ENCODE assay signal across 14 mouse cellular contexts in the genomic region with DNA sequence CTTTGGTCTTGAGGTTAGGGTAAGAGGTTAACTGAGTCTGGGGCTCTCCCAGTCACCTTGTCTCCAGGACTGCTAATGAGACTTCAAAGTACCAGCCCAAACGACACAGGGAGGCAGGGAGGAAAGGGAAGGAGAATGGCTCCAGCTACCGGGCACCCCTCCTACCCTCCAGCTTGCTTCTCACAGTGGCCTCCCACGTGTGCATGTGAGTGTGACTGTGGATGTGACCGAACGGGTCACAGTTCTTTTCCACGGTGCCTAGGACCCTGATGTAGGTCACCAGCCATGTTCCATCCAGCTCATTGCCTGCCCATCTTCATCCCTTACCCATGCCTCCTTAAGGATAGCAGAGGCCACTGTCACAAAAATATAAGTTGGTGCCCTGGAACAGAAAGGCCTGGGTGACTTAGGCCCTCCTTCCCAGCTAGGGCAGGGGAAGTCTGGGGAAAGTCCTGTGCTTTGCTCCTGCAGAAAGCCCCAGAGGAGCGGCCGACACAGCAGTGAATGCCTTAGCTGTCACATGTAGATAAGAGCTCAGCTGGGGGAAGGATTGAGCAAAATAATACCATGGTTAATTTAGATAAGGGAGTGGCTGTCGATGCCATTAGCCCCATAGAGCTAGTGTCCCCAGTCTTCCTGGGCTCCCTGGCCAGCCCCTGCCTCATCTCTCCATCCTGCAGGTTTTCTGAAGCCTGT. TPM values are rescaled to one million over a fixed set of nuclear protein-coding genes. Genes with fewer than 3 reads are reported as not detected.
DNase-seq lines count a peak whose midpoint lies in the region; ATAC-seq lines count a peak whose summit lies in the region.
"Had no signal": no experiment of that assay in that cellular context is flagged by ENCODE, and none has a peak within 500 bp of the region (broad histone marks: within the 10 kb centered on the region; RNA-seq: fewer than 3 reads in every experiment).

No protein-coding gene starts in this region.

- peak overlapping the region; percentile 74 for H3K27ac ChIP-seq in heart, embryonic 12.5 days (ENCODE audit: poor library complexity, severe bottlenecking)
- peak overlapping the region; percentile 98 for H3K27ac ChIP-seq in liver, embryonic 13.5 days
- H3K27ac ChIP-seq in forebrain, embryonic 12.5 days: no peak overlapping the region
- H3K27ac ChIP-seq: gastrocnemius, adult 2 months; lung, embryonic 15.5 days had no signal

- H3K4me2 ChIP-seq in heart, embryonic 12.5 days: peak overlapping the region; percentile 27
- peak overlapping the region; percentile 89 for H3K4me2 ChIP-seq in liver, embryonic 13.5 days
- H3K4me2 ChIP-seq in forebrain, embryonic 12.5 days: no peak overlapping the region
- H3K4me2 ChIP-seq: lung, embryonic 15.5 days had no signal

- H3K4me1 ChIP-seq in heart, embryonic 12.5 days (replicated peaks): peaks cover 31% of the 10 kb centered on the region
- peaks cover 86% of the 10 kb centered on the region for H3K4me1 ChIP-seq in liver, embryonic 13.5 days (replicated peaks)
- peaks cover 16% of the 10 kb centered on the region for H3K4me1 ChIP-seq in forebrain, embryonic 12.5 days

- ATAC-seq in heart, embryonic 12.5 days (ENCODE audit: insufficient number of reproducible peaks, low FRiP score): peak; percentile 67
- ATAC-seq in liver, embryonic 13.5 days (ENCODE audit: low read depth): peak; percentile 87
- ATAC-seq in forebrain, embryonic 12.5 days (ENCODE audit: low FRiP score): no peak

- no peaks in the 10 kb centered on the region for H3K9me3 ChIP-seq in heart, embryonic 12.5 days (replicated peaks)
- no peaks in the 10 kb centered on the region for H3K9me3 ChIP-seq in liver, embryonic 13.5 days (replicated peaks)
- H3K9me3 ChIP-seq in forebrain, embryonic 12.5 days: no peaks in the 10 kb centered on the region
- H3K9me3 ChIP-seq: lung, embryonic 15.5 days had no signal

- no peaks in the 10 kb centered on the region for H3K27me3 ChIP-seq in heart, embryonic 12.5 days (replicated peaks)
- no peaks in the 10 kb centered on the region for H3K27me3 ChIP-seq in liver, embryonic 13.5 days
- H3K27me3 ChIP-seq in forebrain, embryonic 12.5 days: peaks cover 17% of the 10 kb centered on the region
- H3K27me3 ChIP-seq: lung, embryonic 15.5 days had no signal

- DNase-seq in heart, adult 8-10 months (ENCODE audit: low spot score): no peak
- peak; percentile 54 for DNase-seq in spleen, adult 12 weeks (ENCODE audit: low spot score)
- no peak for DNase-seq in spleen, adult 18-20 months
- DNase-seq in liver, embryonic 13.5 days: peak; percentile 82
- peak; percentile 23 for DNase-seq in yolk sac, embryonic 10.5 days (ENCODE audit: low spot score)
- no peak for DNase-seq in lung, postnatal 25 days (ENCODE audit: low spot score)
- DNase-seq: adrenal gland, adult 8-10 months; cerebellum, adult 8-10 months; gastrocnemius, adult 2 months; kidney, postnatal 36 days; thymus, postnatal 14 days had no signal

- peak overlapping the region; percentile 30; the same call in 1 of the 2 replicates for H3K9ac ChIP-seq in heart, embryonic 12.5 days
- peak overlapping the region; percentile 92 for H3K9ac ChIP-seq in liver, embryonic 13.5 days
- H3K9ac ChIP-seq in forebrain, embryonic 12.5 days: no peak overlapping the region
- H3K9ac ChIP-seq: lung, embryonic 15.5 days had no signal

- H3K4me3 ChIP-seq in heart, embryonic 12.5 days: no peak overlapping the region
- peak overlapping the region; percentile 43 for H3K4me3 ChIP-seq in liver, embryonic 13.5 days (replicated peaks)
- H3K4me3 ChIP-seq in forebrain, embryonic 12.5 days (replicated peaks): no peak overlapping the region
- H3K4me3 ChIP-seq: gastrocnemius, adult 2 months; lung, embryonic 15.5 days had no signal

- no peaks in the 10 kb centered on the region for H3K36me3 ChIP-seq in heart, embryonic 12.5 days
- no peaks in the 10 kb centered on the region for H3K36me3 ChIP-seq in liver, embryonic 13.5 days
- H3K36me3 ChIP-seq in forebrain, embryonic 12.5 days (replicated peaks): no peaks in the 10 kb centered on the region
- H3K36me3 ChIP-seq: lung, embryonic 15.5 days had no signal

- 30% methylated on average over 9 of the region's 9 CpGs for WGBS in heart, embryonic 12.5 days
- 40% methylated on average over 9 of the region's 9 CpGs for WGBS in liver, embryonic 13.5 days (ENCODE audit: insufficient replicate concordance)
- 77% methylated on average over 9 of the region's 9 CpGs for WGBS in forebrain, embryonic 12.5 days

RNA-seq across cellular contexts. Expression of a gene that starts 4.4 kb away (rescaled TPM):
- 11.6 and 11.8 TPM in 2 replicates for polyA plus RNA-seq in heart, embryonic 12.5 days (2016; fragmentation: Nextera tagmentation; extraction: Ambion mirVana)
- total RNA-seq in heart, adult 8-10 months (2022): 1 to 10 TPM; 1.3 to 2.0 (median 1.7) TPM
- polyA plus RNA-seq in liver, embryonic 13.5 days (2015; fragmentation: Nextera tagmentation; extraction: Ambion mirVana): 14.2 and 14.7 TPM in 2 replicates
- polyA plus RNA-seq in forebrain, embryonic 12.5 days (2016; fragmentation: Nextera tagmentation; extraction: Ambion mirVana): 1.1 and 2.5 TPM in 2 replicates

Comparison
In these comparisons a context has a peak if more than half of its experiments do, and no peak if none do; other contexts are left out.
1. DNase-seq: peak in spleen, adult 12 weeks (single experiment), liver, embryonic 13.5 days (single experiment) and yolk sac, embryonic 10.5 days (single experiment); none in heart, adult 8-10 months (single experiment), spleen, adult 18-20 months (0 of 2) and lung, postnatal 25 days (single experiment).